Mouse (Mus musculus): ENCODE data around the gene Wfdc9. TPM values are rescaled to one million over a fixed set of nuclear protein-coding genes. Genes with fewer than 3 reads are reported as not detected.
A peak's percentile ranks its signal among the peaks of the same experiment; 100 is the strongest.

The Wfdc9 gene
- polyA plus RNA-seq, 1 experiment from 2014 or later: not detected

- Histone ChIP-seq H3K9me3 (ENCODE audit: control insufficient read depth, low read length) (no peaks in the 10 kb centered on the region), H3K9ac (ENCODE audit: low read length) (no peak overlapping the region), H3K4me1 (ENCODE audit: control insufficient read depth in 2 of 2, insufficient read depth in 2 of 2, low read length in 2 of 2) (peaks cover 3 to 4% of the 10 kb centered on the region in 2 experiments; a peak in 1 of 4 replicates), H3K4me2 (ENCODE audit: low read length) (no peak overlapping the region), H3K36me3 (ENCODE audit: control insufficient read depth, insufficient read depth, low read length) (no peaks in the 10 kb centered on the region), H3K27ac (replicated peaks in 1 of 2; ENCODE audit: control insufficient read depth in 1 of 2, insufficient read depth in 1 of 2, low read depth in 2 of 2, low read length in 2 of 2) (no peak overlapping the region), H3K4me3 (ENCODE audit: control insufficient read depth in 1 of 2, insufficient read depth in 1 of 2, low read depth in 1 of 2, low read length in 2 of 2) (no peak overlapping the region), H3K27me3 (ENCODE audit: control insufficient read depth, insufficient read depth, low read length) (no peaks in the 10 kb centered on the region)
- 66% methylated on average over 3 of the region's 3 CpGs for WGBS
- no peak for ATAC-seq (ENCODE audit: insufficient number of reproducible peaks, insufficient read depth, low FRiP score, low read depth)
These were observed 23.5 kb upstream of the Wfdc9 start for GRCm38 (mm10) chr2:164679906-164680305.

GRCm38 (mm10) chr2:164678848-164679625 lies 22.7 kb upstream of the Wfdc9 start:
- WGBS: 21% methylated on average over 19 of the region's 19 CpGs

GRCm38 (mm10) chr2:164676916-164677685 lies 20.7 kb upstream of the Wfdc9 start:
- no peak for ATAC-seq (ENCODE audit: insufficient number of reproducible peaks, insufficient read depth, low FRiP score, low read depth)
- H3K4me3 ChIP-seq (ENCODE audit: control insufficient read depth in 1 of 2, insufficient read depth in 1 of 2, low read depth in 1 of 2, low read length in 2 of 2): no peak overlapping the region
- H3K9me3 ChIP-seq (ENCODE audit: control insufficient read depth, low read length): no peaks in the 10 kb centered on the region
- no peak overlapping the region for H3K4me2 ChIP-seq (ENCODE audit: low read length)
- H3K4me1 ChIP-seq (ENCODE audit: control insufficient read depth in 2 of 2, insufficient read depth in 2 of 2, low read length in 2 of 2): peaks cover 3 to 4% of the 10 kb centered on the region in 2 experiments; a peak in 1 of 4 replicates
- 74% methylated on average over 16 of the region's 16 CpGs for WGBS
- no peak overlapping the region for H3K27ac ChIP-seq (replicated peaks in 1 of 2; ENCODE audit: control insufficient read depth in 1 of 2, insufficient read depth in 1 of 2, low read depth in 2 of 2, low read length in 2 of 2)
- H3K27me3 ChIP-seq (ENCODE audit: control insufficient read depth, insufficient read depth, low read length): no peaks in the 10 kb centered on the region
- H3K36me3 ChIP-seq (ENCODE audit: control insufficient read depth, insufficient read depth, low read length): no peaks in the 10 kb centered on the region
- H3K9ac ChIP-seq (ENCODE audit: low read length): no peak overlapping the region

More at GRCm38 (mm10) chr2:164678848-164679625, 22.7 kb upstream of the Wfdc9 start:
- Histone ChIP-seq H3K9me3 (ENCODE audit: control insufficient read depth, low read length) (no peaks in the 10 kb centered on the region), H3K4me3 (ENCODE audit: control insufficient read depth in 1 of 2, insufficient read depth in 1 of 2, low read depth in 1 of 2, low read length in 2 of 2) (peak overlapping the region; percentile 27 to 45), H3K27me3 (ENCODE audit: control insufficient read depth, insufficient read depth, low read length) (no peaks in the 10 kb centered on the region), H3K9ac (ENCODE audit: low read length) (no peak overlapping the region; the same call in 1 of the 2 replicates), H3K4me1 (ENCODE audit: control insufficient read depth in 2 of 2, insufficient read depth in 2 of 2, low read length in 2 of 2) (peaks cover 3 to 4% of the 10 kb centered on the region in 2 experiments; a peak in 1 of 4 replicates), H3K36me3 (ENCODE audit: control insufficient read depth, insufficient read depth, low read length) (no peaks in the 10 kb centered on the region), H3K4me2 (ENCODE audit: low read length) (peak overlapping the region; percentile 58), H3K27ac (replicated peaks in 1 of 2; ENCODE audit: control insufficient read depth in 1 of 2, insufficient read depth in 1 of 2, low read depth in 2 of 2, low read length in 2 of 2) (no peak overlapping the region)
- ATAC-seq (ENCODE audit: insufficient number of reproducible peaks, insufficient read depth, low FRiP score, low read depth): no peak; the same call in 1 of the 2 replicates

- 84% methylated on average over 7 of the region's 7 CpGs for WGBS
- Histone ChIP-seq H3K4me2 (ENCODE audit: low read length) (no peak overlapping the region), H3K4me3 (ENCODE audit: control insufficient read depth in 1 of 2, insufficient read depth in 1 of 2, low read depth in 1 of 2, low read length in 2 of 2) (no peak overlapping the region), H3K9me3 (ENCODE audit: control insufficient read depth, low read length) (no peaks in the 10 kb centered on the region), H3K9ac (ENCODE audit: low read length) (no peak overlapping the region), H3K36me3 (ENCODE audit: control insufficient read depth, insufficient read depth, low read length) (no peaks in the 10 kb centered on the region), H3K27me3 (ENCODE audit: control insufficient read depth, insufficient read depth, low read length) (no peaks in the 10 kb centered on the region), H3K4me1 (ENCODE audit: control insufficient read depth in 2 of 2, insufficient read depth in 2 of 2, low read length in 2 of 2) (peaks cover 3 to 4% of the 10 kb centered on the region in 2 experiments; a peak in 1 of 4 replicates), H3K27ac (replicated peaks in 1 of 2; ENCODE audit: control insufficient read depth in 1 of 2, insufficient read depth in 1 of 2, low read depth in 2 of 2, low read length in 2 of 2) (no peak overlapping the region)
- no peak for ATAC-seq (ENCODE audit: insufficient number of reproducible peaks, insufficient read depth, low FRiP score, low read depth)
These were observed 19.7 kb upstream of the Wfdc9 start for GRCm38 (mm10) chr2:164676103-164676502.

GRCm38 (mm10) chr2:164673987-164674386 lies 17.6 kb upstream of the Wfdc9 start, which contains the start of gene Wfdc11:
Wfdc11 (minus strand) TSS chr2:164674087.
- Histone ChIP-seq H3K27me3 (ENCODE audit: control insufficient read depth, insufficient read depth, low read length) (no peaks in the 10 kb centered on the region), H3K4me1 (ENCODE audit: control insufficient read depth in 2 of 2, insufficient read depth in 2 of 2, low read length in 2 of 2) (0 out of 4 replicates have a peak, but pooled peaks cover 0 to 4% of the 10 kb centered on the region in 2 experiments), H3K36me3 (ENCODE audit: control insufficient read depth, insufficient read depth, low read length) (no peaks in the 10 kb centered on the region), H3K27ac (replicated peaks in 1 of 2; ENCODE audit: control insufficient read depth in 1 of 2, insufficient read depth in 1 of 2, low read depth in 2 of 2, low read length in 2 of 2) (no peak within 1 kb of the TSS), H3K9ac (ENCODE audit: low read length) (no peak within 1 kb of the TSS), H3K4me3 (ENCODE audit: control insufficient read depth in 1 of 2, insufficient read depth in 1 of 2, low read depth in 1 of 2, low read length in 2 of 2) (no peak within 1 kb of the TSS), H3K4me2 (ENCODE audit: low read length) (no peak within 1 kb of the TSS), H3K9me3 (ENCODE audit: control insufficient read depth, low read length) (no peaks in the 10 kb centered on the region)
- WGBS: 63% methylated on average over 7 of the region's 7 CpGs
- no peak for ATAC-seq (ENCODE audit: insufficient number of reproducible peaks, insufficient read depth, low FRiP score, low read depth)

- no peak for ATAC-seq (ENCODE audit: insufficient number of reproducible peaks, insufficient read depth, low FRiP score, low read depth)
- no peak overlapping the region for H3K27ac ChIP-seq (replicated peaks in 1 of 2; ENCODE audit: control insufficient read depth in 1 of 2, insufficient read depth in 1 of 2, low read depth in 2 of 2, low read length in 2 of 2)
- WGBS: 24% methylated on average over 1 of the region's 1 CpGs
- H3K9ac ChIP-seq (ENCODE audit: low read length): no peak overlapping the region
- H3K4me3 ChIP-seq (ENCODE audit: control insufficient read depth in 1 of 2, insufficient read depth in 1 of 2, low read depth in 1 of 2, low read length in 2 of 2): no peak overlapping the region
- no peaks in the 10 kb centered on the region for H3K4me1 ChIP-seq (ENCODE audit: control insufficient read depth in 2 of 2, insufficient read depth in 2 of 2, low read length in 2 of 2)
- H3K4me2 ChIP-seq (ENCODE audit: low read length): no peak overlapping the region
- H3K36me3 ChIP-seq (ENCODE audit: control insufficient read depth, insufficient read depth, low read length): no peaks in the 10 kb centered on the region
- no peaks in the 10 kb centered on the region for H3K27me3 ChIP-seq (ENCODE audit: control insufficient read depth, insufficient read depth, low read length)
- H3K9me3 ChIP-seq (ENCODE audit: control insufficient read depth, low read length): no peaks in the 10 kb centered on the region
These were observed 14.6 kb upstream of the Wfdc9 start for GRCm38 (mm10) chr2:164670938-164671337.

GRCm38 (mm10) chr2:164670261-164670660 lies 13.9 kb upstream of the Wfdc9 start:
- no peak for ATAC-seq (ENCODE audit: insufficient number of reproducible peaks, insufficient read depth, low FRiP score, low read depth)
- Histone ChIP-seq H3K9ac (ENCODE audit: low read length) (no peak overlapping the region), H3K27ac (replicated peaks in 1 of 2; ENCODE audit: control insufficient read depth in 1 of 2, insufficient read depth in 1 of 2, low read depth in 2 of 2, low read length in 2 of 2) (no peak overlapping the region), H3K4me3 (ENCODE audit: control insufficient read depth in 1 of 2, insufficient read depth in 1 of 2, low read depth in 1 of 2, low read length in 2 of 2) (no peak overlapping the region), H3K4me1 (ENCODE audit: control insufficient read depth in 2 of 2, insufficient read depth in 2 of 2, low read length in 2 of 2) (no peaks in the 10 kb centered on the region), H3K27me3 (ENCODE audit: control insufficient read depth, insufficient read depth, low read length) (no peaks in the 10 kb centered on the region), H3K9me3 (ENCODE audit: control insufficient read depth, low read length) (no peaks in the 10 kb centered on the region), H3K4me2 (ENCODE audit: low read length) (no peak overlapping the region), H3K36me3 (ENCODE audit: control insufficient read depth, insufficient read depth, low read length) (no peaks in the 10 kb centered on the region)
- WGBS: 73% methylated on average over 5 of the region's 5 CpGs

All from heart, embryonic 14.5 days (tissue).